8 mouse cellular contexts compared by ENCODE assay signal in genomic region chrX:74254888-74255565, GRCm38 (mm10). TPM values are rescaled to one million over a fixed set of nuclear protein-coding genes. Genes with fewer than 3 reads are reported as not detected.
DNase-seq lines count a peak whose midpoint lies in the region; ATAC-seq and TF ChIP-seq lines count a peak whose summit lies in the region.

No protein-coding gene starts in this region.

- peaks cover 5% of the 10 kb centered on the region; the same call in 1 of the 2 replicates for H3K9me3 ChIP-seq in erythroblast, embryonic 14.5 days (ENCODE audit: control insufficient read depth, low read length)
- H3K9me3 ChIP-seq in limb, embryonic 13.5 days: no peaks in the 10 kb centered on the region

- ATAC-seq in limb, embryonic 13.5 days (ENCODE audit: low FRiP score, low read depth): peak; percentile 63
- peak; percentile 5; the same call in 1 of the 2 replicates for ATAC-seq in neutrophil, adult 5-6 weeks (ENCODE audit: extremely low read depth, insufficient number of reproducible peaks, low FRiP score, poor library complexity, severe bottlenecking)

- 15% methylated on average over 31 of the region's 31 CpGs for WGBS in limb, embryonic 13.5 days

- no peak; the same call in 1 of the 2 replicates for TF ChIP-seq POLR2A in testis, adult 2 months (IDR thresholded peaks at IDR 0.05; ENCODE audit: control insufficient read depth, low read depth, low read length)

- peaks cover 2% of the 10 kb centered on the region; the same call in 1 of the 2 replicates for H3K4me1 ChIP-seq in testis, adult 2 months (ENCODE audit: control insufficient read depth, insufficient read depth, low read length)
- H3K4me1 ChIP-seq in erythroblast, embryonic 14.5 days (ENCODE audit: control insufficient read depth): peaks cover 17% of the 10 kb centered on the region
- peaks cover 5% of the 10 kb centered on the region; the same call in 1 of the 2 replicates for H3K4me1 ChIP-seq in limb, embryonic 13.5 days

- H3K9ac ChIP-seq in limb, embryonic 13.5 days: peak overlapping the region; percentile 81

- H3K27ac ChIP-seq in testis, adult 2 months (ENCODE audit: control insufficient read depth, insufficient read depth, low read depth, low read length): peak overlapping the region; percentile 95
- peak overlapping the region; percentile 90 for H3K27ac ChIP-seq in limb, embryonic 13.5 days

- H3K27me3 ChIP-seq in testis, adult 2 months (ENCODE audit: control insufficient read depth, insufficient read depth, low read length): no peaks in the 10 kb centered on the region
- H3K27me3 ChIP-seq in erythroblast, embryonic 14.5 days (ENCODE audit: control insufficient read depth): peaks cover 6% of the 10 kb centered on the region
- H3K27me3 ChIP-seq in limb, embryonic 13.5 days: no peaks in the 10 kb centered on the region

- no peak for TF ChIP-seq CTCF in testis, adult 2 months (IDR thresholded peaks at IDR 0.05; ENCODE audit: control insufficient read depth, insufficient read depth, insufficient replicate concordance, low read depth, low read length)

- peak overlapping the region; percentile 95 for H3K4me3 ChIP-seq in testis, adult 2 months (ENCODE audit: control insufficient read depth, low read depth, low read length)
- H3K4me3 ChIP-seq in erythroblast, embryonic 14.5 days (replicated peaks): peak overlapping the region; percentile 90
- peak overlapping the region; percentile 59 for H3K4me3 ChIP-seq in limb, embryonic 13.5 days

- H3K36me3 ChIP-seq in testis, adult 2 months (ENCODE audit: control insufficient read depth, insufficient read depth, low read length): no peaks in the 10 kb centered on the region
- peaks cover 26% of the 10 kb centered on the region for H3K36me3 ChIP-seq in erythroblast, embryonic 14.5 days (ENCODE audit: control insufficient read depth)
- peaks cover 23% of the 10 kb centered on the region for H3K36me3 ChIP-seq in limb, embryonic 13.5 days

- no peak for DNase-seq in testis, postnatal 14 days (ENCODE audit: low spot score)
- no peak for DNase-seq in T-cell, adult 2 months (ENCODE audit: low spot score)
- DNase-seq in adrenal gland, postnatal 36 days: no peak
- no peak for DNase-seq in layer of hippocampus, adult 9-11 months

- H3K4me2 ChIP-seq in limb, embryonic 13.5 days (replicated peaks): peak overlapping the region; percentile 73

RNA-seq across cellular contexts. Expression of gene Emd, which starts 0.5 kb away (rescaled TPM):
- polyA plus RNA-seq in testis, adult 2 months (2012; rRNA removed): 29.9 and 33.6 TPM in 2 replicates
- 2.0 and 2.5 TPM in 2 replicates for polyA plus RNA-seq in erythroblast, embryonic 14.5 days (2012)
- 26.7 and 27.8 TPM in 2 replicates for polyA plus RNA-seq in limb, embryonic 13.5 days (2015; fragmentation: Nextera tagmentation; extraction: Ambion mirVana)
- total RNA-seq in neutrophil, adult 5-6 weeks (2017): 61.5 and 63.0 TPM in 2 replicates
- 100 to 1,000 TPM in 1 of 2 experiments, 10 to 100 TPM in 1; 53.0 to 121 TPM for total RNA-seq in adrenal gland, postnatal 36 days (2021)

RNA-seq across cellular contexts. Expression of gene Flna, which starts 5.4 kb away (rescaled TPM):
- polyA plus RNA-seq in testis, adult 2 months (2012; rRNA removed): 49.6 and 96.4 TPM in 2 replicates
- 0.80 and 0.87 TPM in 2 replicates for polyA plus RNA-seq in erythroblast, embryonic 14.5 days (2012)
- 275 and 314 TPM in 2 replicates for polyA plus RNA-seq in limb, embryonic 13.5 days (2015; fragmentation: Nextera tagmentation; extraction: Ambion mirVana)
- 1,056 and 1,114 TPM in 2 replicates for total RNA-seq in neutrophil, adult 5-6 weeks (2017)
- total RNA-seq in adrenal gland, postnatal 36 days (2021): 100 to 1,000 TPM; 129 to 211 TPM

RNA-seq across cellular contexts. Expression of gene Rpl10, which starts 15.6 kb away (rescaled TPM):
- polyA plus RNA-seq in testis, adult 2 months (2012; rRNA removed): 85.8 and 143 TPM in 2 replicates
- 129 and 134 TPM in 2 replicates for polyA plus RNA-seq in erythroblast, embryonic 14.5 days (2012)
- polyA plus RNA-seq in limb, embryonic 13.5 days (2015; fragmentation: Nextera tagmentation; extraction: Ambion mirVana): 828 and 885 TPM in 2 replicates
- 816 and 927 TPM in 2 replicates for total RNA-seq in neutrophil, adult 5-6 weeks (2017)
- total RNA-seq in adrenal gland, postnatal 36 days (2021): 100 to 1,000 TPM; 409 to 419 TPM

RNA-seq across cellular contexts. Expression of gene Taz, which starts 26.7 kb away (rescaled TPM):
- polyA plus RNA-seq in testis, adult 2 months (2012; rRNA removed): 17.4 and 20.0 TPM in 2 replicates
- polyA plus RNA-seq in erythroblast, embryonic 14.5 days (2012): 1.3 and 2.1 TPM in 2 replicates
- 91.0 and 92.2 TPM in 2 replicates for polyA plus RNA-seq in limb, embryonic 13.5 days (2015; fragmentation: Nextera tagmentation; extraction: Ambion mirVana)
- 124 and 125 TPM in 2 replicates for total RNA-seq in neutrophil, adult 5-6 weeks (2017)
- total RNA-seq in adrenal gland, postnatal 36 days (2021): 10 to 100 TPM; 64.7 to 87.2 TPM

RNA-seq across cellular contexts. Expression of gene Dnase1l1, which starts 27.1 kb away (rescaled TPM):
- polyA plus RNA-seq in testis, adult 2 months (2012; rRNA removed): 1.7 and 1.8 TPM in 2 replicates
- 0.25 and 0.32 TPM in 2 replicates for polyA plus RNA-seq in erythroblast, embryonic 14.5 days (2012)
- polyA plus RNA-seq in limb, embryonic 13.5 days (2015; fragmentation: Nextera tagmentation; extraction: Ambion mirVana): 11.7 and 12.0 TPM in 2 replicates
- total RNA-seq in neutrophil, adult 5-6 weeks (2017): 31.2 and 32.5 TPM in 2 replicates
- 10 to 100 TPM in 1 of 2 experiments, 1 to 10 TPM in 1; 9.4 to 16.3 TPM for total RNA-seq in adrenal gland, postnatal 36 days (2021)

Comparison
In these comparisons a context has a peak if more than half of its experiments do, and no peak if none do; other contexts are left out.
1. RNA of gene Flna, which starts 5.4 kb away (polyA plus RNA-seq): 275 to 314 TPM in limb, embryonic 13.5 days and 49.6 to 96.4 TPM in testis, adult 2 months; 0.80 to 0.87 TPM in erythroblast, embryonic 14.5 days; every median in the first group is over 10 times any median in the second.
2. Peak in every context shown above with its lines, with median percentiles within 50 percentile points of each other: H3K4me3 ChIP-seq.